Mouse (Mus musculus): ENCODE data around the gene 1700016D06Rik. TPM values are rescaled to one million over a fixed set of nuclear protein-coding genes. Genes with fewer than 3 reads are reported as not detected.

1700016D06Rik gene
- polyA plus RNA-seq, 1 experiment = not detected

GRCm38 (mm10) chr8:11696176-11696575 lies 4.7 kb downstream of the 1700016D06Rik start:
- Histone ChIP-seq H3K4me1 (replicated peaks; ENCODE audit: control insufficient read depth, insufficient read depth, low read length) (no peaks in the 10 kb centered on the region), H3K27ac (ENCODE audit: control insufficient read depth, insufficient read depth, low read length) (no peak overlapping the region), H3K27me3 (ENCODE audit: control insufficient read depth, insufficient read depth, low read length) (no peaks in the 10 kb centered on the region), H3K4me3 (ENCODE audit: control insufficient read depth, insufficient read depth, low read length) (no peak overlapping the region), H3K36me3 (ENCODE audit: control insufficient read depth, insufficient read depth, low read length) (no peaks in the 10 kb centered on the region)
- 82% methylated on average over 3 of the region's 3 CpGs for WGBS
- no peak for DNase-seq
- TF ChIP-seq CTCF (IDR thresholded peaks at IDR 0.05; ENCODE audit: borderline replicate concordance, control insufficient read depth, extremely low read depth, insufficient read depth, low read length, poor library complexity) (no peak), POLR2A (IDR thresholded peaks at IDR 0.05; ENCODE audit: control insufficient read depth, extremely low read depth, insufficient read depth, low read length, poor library complexity) (no peak)

- Histone ChIP-seq H3K4me1 (replicated peaks; ENCODE audit: control insufficient read depth, insufficient read depth, low read length) (no peaks in the 10 kb centered on the region), H3K27ac (ENCODE audit: control insufficient read depth, insufficient read depth, low read length) (no peak overlapping the region), H3K4me3 (ENCODE audit: control insufficient read depth, insufficient read depth, low read length) (no peak overlapping the region), H3K36me3 (ENCODE audit: control insufficient read depth, insufficient read depth, low read length) (no peaks in the 10 kb centered on the region), H3K27me3 (ENCODE audit: control insufficient read depth, insufficient read depth, low read length) (no peaks in the 10 kb centered on the region)
- 86% methylated on average over 5 of the region's 5 CpGs for WGBS
- no peak for DNase-seq
- TF ChIP-seq POLR2A (IDR thresholded peaks at IDR 0.05; ENCODE audit: control insufficient read depth, extremely low read depth, insufficient read depth, low read length, poor library complexity) (no peak), CTCF (IDR thresholded peaks at IDR 0.05; ENCODE audit: borderline replicate concordance, control insufficient read depth, extremely low read depth, insufficient read depth, low read length, poor library complexity) (no peak)
Measured at GRCm38 (mm10) chr8:11693972-11694371, 6.9 kb downstream of the 1700016D06Rik start.

DNA sequence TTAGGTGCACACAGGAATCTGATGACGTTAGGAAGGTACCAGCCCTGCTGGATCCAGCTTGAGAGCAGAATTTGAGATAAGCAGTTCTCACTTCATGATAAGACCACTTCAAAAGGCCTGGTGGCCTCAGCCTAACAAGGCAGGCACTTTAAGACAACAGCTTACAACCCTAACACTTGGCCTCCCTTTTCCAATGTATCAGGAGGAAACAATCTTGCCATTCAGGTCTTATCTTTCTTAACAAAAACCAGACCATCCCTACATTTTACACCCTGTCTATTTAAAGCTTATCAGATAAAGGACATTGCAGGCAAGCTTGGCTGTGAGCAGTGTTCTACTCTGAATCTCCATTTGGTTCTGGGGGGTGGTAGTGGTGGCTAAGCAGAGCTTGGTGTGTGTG lies 8.4 kb downstream of the 1700016D06Rik start:
- WGBS = 43% methylated on average over 1 of the region's 1 CpGs
- H3K27ac ChIP-seq (ENCODE audit: control insufficient read depth, insufficient read depth, low read length) = no peak overlapping the region
- no peak for DNase-seq
- H3K4me1 ChIP-seq (replicated peaks; ENCODE audit: control insufficient read depth, insufficient read depth, low read length) = no peaks in the 10 kb centered on the region
- no peaks in the 10 kb centered on the region for H3K27me3 ChIP-seq (ENCODE audit: control insufficient read depth, insufficient read depth, low read length)
- no peaks in the 10 kb centered on the region for H3K36me3 ChIP-seq (ENCODE audit: control insufficient read depth, insufficient read depth, low read length)
- no peak overlapping the region for H3K4me3 ChIP-seq (ENCODE audit: control insufficient read depth, insufficient read depth, low read length)
- no peak for TF ChIP-seq CTCF (IDR thresholded peaks at IDR 0.05; ENCODE audit: borderline replicate concordance, control insufficient read depth, extremely low read depth, insufficient read depth, low read length, poor library complexity)
- no peak for TF ChIP-seq POLR2A (IDR thresholded peaks at IDR 0.05; ENCODE audit: control insufficient read depth, extremely low read depth, insufficient read depth, low read length, poor library complexity)

GRCm38 (mm10) chr8:11691761-11692160 lies 9.1 kb downstream of the 1700016D06Rik start:
- H3K27me3 ChIP-seq (ENCODE audit: control insufficient read depth, insufficient read depth, low read length) = no peaks in the 10 kb centered on the region
- no peaks in the 10 kb centered on the region for H3K4me1 ChIP-seq (replicated peaks; ENCODE audit: control insufficient read depth, insufficient read depth, low read length)
- no peak overlapping the region for H3K27ac ChIP-seq (ENCODE audit: control insufficient read depth, insufficient read depth, low read length)
- no peak for DNase-seq
- no peak overlapping the region for H3K4me3 ChIP-seq (ENCODE audit: control insufficient read depth, insufficient read depth, low read length)
- WGBS = 94% methylated on average over 6 of the region's 6 CpGs
- H3K36me3 ChIP-seq (ENCODE audit: control insufficient read depth, insufficient read depth, low read length) = no peaks in the 10 kb centered on the region
- no peak for TF ChIP-seq POLR2A (IDR thresholded peaks at IDR 0.05; ENCODE audit: control insufficient read depth, extremely low read depth, insufficient read depth, low read length, poor library complexity)
- no peak for TF ChIP-seq CTCF (IDR thresholded peaks at IDR 0.05; ENCODE audit: borderline replicate concordance, control insufficient read depth, extremely low read depth, insufficient read depth, low read length, poor library complexity)

GRCm38 (mm10) chr8:11691284-11691683 lies 9.6 kb downstream of the 1700016D06Rik start:
- H3K4me3 ChIP-seq (ENCODE audit: control insufficient read depth, insufficient read depth, low read length) = no peak overlapping the region
- H3K27me3 ChIP-seq (ENCODE audit: control insufficient read depth, insufficient read depth, low read length) = no peaks in the 10 kb centered on the region
- H3K27ac ChIP-seq (ENCODE audit: control insufficient read depth, insufficient read depth, low read length) = no peak overlapping the region
- H3K4me1 ChIP-seq (replicated peaks; ENCODE audit: control insufficient read depth, insufficient read depth, low read length) = no peaks in the 10 kb centered on the region
- TF ChIP-seq CTCF (IDR thresholded peaks at IDR 0.05; ENCODE audit: borderline replicate concordance, control insufficient read depth, extremely low read depth, insufficient read depth, low read length, poor library complexity) (no peak), POLR2A (IDR thresholded peaks at IDR 0.05; ENCODE audit: control insufficient read depth, extremely low read depth, insufficient read depth, low read length, poor library complexity) (no peak)
- no peak for DNase-seq
- 94% methylated on average over 6 of the region's 6 CpGs for WGBS
- H3K36me3 ChIP-seq (ENCODE audit: control insufficient read depth, insufficient read depth, low read length) = no peaks in the 10 kb centered on the region

- TF ChIP-seq CTCF (IDR thresholded peaks at IDR 0.05; ENCODE audit: borderline replicate concordance, control insufficient read depth, extremely low read depth, insufficient read depth, low read length, poor library complexity) (no peak), POLR2A (IDR thresholded peaks at IDR 0.05; ENCODE audit: control insufficient read depth, extremely low read depth, insufficient read depth, low read length, poor library complexity) (no peak)
- Histone ChIP-seq H3K4me1 (replicated peaks; ENCODE audit: control insufficient read depth, insufficient read depth, low read length) (no peaks in the 10 kb centered on the region), H3K27ac (ENCODE audit: control insufficient read depth, insufficient read depth, low read length) (no peak overlapping the region), H3K27me3 (ENCODE audit: control insufficient read depth, insufficient read depth, low read length) (no peaks in the 10 kb centered on the region), H3K4me3 (ENCODE audit: control insufficient read depth, insufficient read depth, low read length) (no peak overlapping the region), H3K36me3 (ENCODE audit: control insufficient read depth, insufficient read depth, low read length) (no peaks in the 10 kb centered on the region)
- WGBS = 86% methylated on average over 7 of the region's 7 CpGs
- no peak for DNase-seq
Measured at GRCm38 (mm10) chr8:11689945-11690344, 10.9 kb downstream of the 1700016D06Rik start.

DNA sequence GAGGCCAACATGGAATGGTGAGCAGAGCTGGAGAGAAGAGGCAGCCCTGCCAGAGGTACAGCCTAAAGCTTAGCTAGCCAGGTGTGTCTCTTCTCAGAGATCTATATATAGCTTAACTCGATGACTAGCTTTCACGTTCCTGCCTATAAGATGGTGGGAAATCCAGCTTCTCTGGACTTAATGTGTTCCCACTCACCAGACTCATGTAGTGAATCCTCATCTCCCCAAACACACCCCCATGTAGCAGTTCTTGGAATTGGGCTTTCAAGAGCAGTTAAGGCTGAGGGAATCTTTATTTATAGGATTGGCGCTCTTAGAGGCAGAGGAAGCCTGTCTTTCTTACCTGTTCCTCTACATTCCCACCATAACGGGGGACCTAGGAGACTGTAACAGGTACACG lies 13.6 kb downstream of the 1700016D06Rik start:
- WGBS = 97% methylated on average over 5 of the region's 5 CpGs
- TF ChIP-seq CTCF (IDR thresholded peaks at IDR 0.05; ENCODE audit: borderline replicate concordance, control insufficient read depth, extremely low read depth, insufficient read depth, low read length, poor library complexity) = no peak
- no peak for TF ChIP-seq POLR2A (IDR thresholded peaks at IDR 0.05; ENCODE audit: control insufficient read depth, extremely low read depth, insufficient read depth, low read length, poor library complexity)
- no peak for DNase-seq
- no peaks in the 10 kb centered on the region for H3K36me3 ChIP-seq (ENCODE audit: control insufficient read depth, insufficient read depth, low read length)
- no peaks in the 10 kb centered on the region for H3K4me1 ChIP-seq (replicated peaks; ENCODE audit: control insufficient read depth, insufficient read depth, low read length)
- H3K27ac ChIP-seq (ENCODE audit: control insufficient read depth, insufficient read depth, low read length) = no peak overlapping the region
- H3K4me3 ChIP-seq (ENCODE audit: control insufficient read depth, insufficient read depth, low read length) = no peak overlapping the region
- H3K27me3 ChIP-seq (ENCODE audit: control insufficient read depth, insufficient read depth, low read length) = no peaks in the 10 kb centered on the region

Measured in thymus, adult 2 months (tissue).